Mouse (Mus musculus) stomach, embryonic 14.5 days (tissue): ENCODE measurements around the gene Nufip1. TPM values are rescaled to one million over a fixed set of nuclear protein-coding genes. Genes with fewer than 3 reads are reported as not detected.

Experiments used
- ATAC-seq: fragments of 200-750 bp; cut with Nextera tagmentation; 2 replicates; pipeline ENCODE4 v1.8.0; 2017; ENCODE audit warnings: low read depth, moderate TSS enrichment; ENCODE audit not compliant: insufficient number of reproducible peaks, insufficient read depth, low FRiP score
- H3K27ac ChIP-seq: fragments of 300-500 bp; sonication (generic); 2 replicates; pipeline ENCODE4 v1.5.1; 2014; ENCODE audit warnings: mild to moderate bottlenecking, low read length, moderate library complexity, mixed read lengths
- H3K27me3 ChIP-seq: fragments of 300-500 bp; sonication (generic); 2 replicates; pipeline ENCODE4 v1.6.1; 2014; ENCODE audit warnings: low read length, control low read depth, mixed read lengths; ENCODE audit not compliant: control insufficient read depth, insufficient read depth
- H3K36me3 ChIP-seq: fragments of 300-500 bp; sonication (generic); 2 replicates; pipeline ENCODE4 v1.6.1; 2014; ENCODE audit warnings: mild to moderate bottlenecking, control low read depth, low read length, moderate library complexity, mixed read lengths; ENCODE audit not compliant: control insufficient read depth, insufficient read depth
- H3K4me1 ChIP-seq: fragments of 300-500 bp; sonication (generic); 2 replicates; pipeline ENCODE4 v1.6.1; 2014; ENCODE audit warnings: low read length, control low read depth, mixed read lengths; ENCODE audit not compliant: control insufficient read depth, insufficient read depth
- H3K4me2 ChIP-seq: fragments of 300-500 bp; sonication (generic); replicated peaks from 2 replicates; pipeline ENCODE4 v1.6.1; 2014; ENCODE audit warnings: low read depth, low read length, control low read depth
- H3K4me3 ChIP-seq: fragments of 300-500 bp; sonication (generic); 2 replicates; pipeline ENCODE4 v1.5.1; 2014; ENCODE audit warnings: low read depth, low read length, control low read depth
- H3K9ac ChIP-seq: fragments of 300-500 bp; sonication (generic); replicated peaks from 2 replicates; pipeline ENCODE4 v1.6.1; 2014; ENCODE audit warnings: low read depth, mild to moderate bottlenecking, control low read depth, low read length, moderate library complexity, mixed read lengths
- H3K9me3 ChIP-seq: fragments of 300-500 bp; sonication (generic); 2 replicates; pipeline ENCODE4 v1.6.1; 2016; ENCODE audit warnings: low read depth, low read length, control low read depth; ENCODE audit not compliant: control insufficient read depth
- WGBS: fragments of 180-500 bp; shearing (Covaris S2); extraction: QIAGEN DNeasy Blood & Tissue Kit; methylation state at CpG from one replicate; pipeline ENCODE4 v1.1.7; 2014; 5-methylcytosine and 5-hydroxymethylcytosine counted together
- polyA plus RNA-seq: library from polyadenylated mRNA; unstranded; fragments of >200 nt; fragmentation: Nextera tagmentation; extraction: Ambion mirVana; gene quantifications from 2 replicates; pipeline ENCODE4 v1.2.1, GENCODE M21; 2014

Gene Nufip1
- polyA plus RNA-seq, 1 experiment from 2014 or later: 13.6 TPM

GRCm38 (mm10) chr14:76177230-76177629 lies 66.5 kb downstream of the Nufip1 start:
- Histone ChIP-seq H3K9me3 (no peaks in the 10 kb centered on the region), H3K4me1 (peaks cover 5% of the 10 kb centered on the region; the same call in 1 of the 2 replicates), H3K27ac (no peak overlapping the region), H3K4me2 (no peak overlapping the region), H3K36me3 (no peaks in the 10 kb centered on the region), H3K27me3 (no peaks in the 10 kb centered on the region), H3K9ac (no peak overlapping the region), H3K4me3 (no peak overlapping the region)
- 93% methylated on average over 9 of the region's 9 CpGs for WGBS
- no peak for ATAC-seq

DNA sequence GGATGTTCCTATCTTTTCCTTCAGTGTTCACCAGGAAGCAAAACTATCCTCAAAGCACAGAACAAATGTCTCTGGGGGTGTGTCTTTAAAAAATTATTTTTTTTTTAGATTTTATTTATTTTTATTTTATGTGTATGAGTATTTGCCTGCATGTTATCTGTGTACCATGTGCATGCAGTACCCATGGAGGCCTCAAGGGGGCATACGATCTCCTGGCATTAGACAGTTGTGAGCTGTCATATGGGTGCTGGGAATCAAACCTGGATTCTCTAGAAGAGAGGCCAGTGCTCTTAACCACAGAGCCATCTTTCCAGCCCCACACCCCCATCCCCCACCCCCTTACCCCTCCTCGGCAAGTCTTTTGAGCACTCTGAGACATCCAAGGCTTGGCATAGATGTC lies 67.8 kb downstream of the Nufip1 start:
- no peak overlapping the region for H3K27ac ChIP-seq
- no peak for ATAC-seq
- H3K4me3 ChIP-seq: no peak overlapping the region
- H3K9ac ChIP-seq: no peak overlapping the region
- no peaks in the 10 kb centered on the region for H3K36me3 ChIP-seq
- H3K4me2 ChIP-seq: no peak overlapping the region
- H3K4me1 ChIP-seq: peaks cover 7% of the 10 kb centered on the region; the same call in 1 of the 2 replicates
- no peaks in the 10 kb centered on the region for H3K27me3 ChIP-seq
- 92% methylated on average over 2 of the region's 2 CpGs for WGBS
- H3K9me3 ChIP-seq: no peaks in the 10 kb centered on the region

GRCm38 (mm10) chr14:76179343-76179742 lies 68.7 kb downstream of the Nufip1 start:
- Histone ChIP-seq H3K36me3 (no peaks in the 10 kb centered on the region), H3K4me2 (no peak overlapping the region), H3K27ac (no peak overlapping the region), H3K4me1 (peaks cover 9% of the 10 kb centered on the region; the same call in 1 of the 2 replicates), H3K4me3 (no peak overlapping the region), H3K9me3 (no peaks in the 10 kb centered on the region), H3K27me3 (no peaks in the 10 kb centered on the region), H3K9ac (no peak overlapping the region)
- no peak for ATAC-seq
- WGBS: 89% methylated on average over 6 of the region's 6 CpGs

- Histone ChIP-seq H3K27ac (no peak overlapping the region), H3K4me1 (0 out of 2 replicates have a peak, but pooled peaks cover 8% of the 10 kb centered on the region), H3K9me3 (no peaks in the 10 kb centered on the region), H3K36me3 (no peaks in the 10 kb centered on the region), H3K4me2 (no peak overlapping the region), H3K9ac (no peak overlapping the region), H3K4me3 (no peak overlapping the region), H3K27me3 (no peaks in the 10 kb centered on the region)
- 71% methylated on average over 5 of the region's 5 CpGs for WGBS
- ATAC-seq: no peak
Observed at GRCm38 (mm10) chr14:76185358-76185757, 74.7 kb downstream of the Nufip1 start.

GRCm38 (mm10) chr14:76186299-76186698 lies 75.6 kb downstream of the Nufip1 start:
- Histone ChIP-seq H3K4me1 (0 out of 2 replicates have a peak, but pooled peaks cover 8% of the 10 kb centered on the region), H3K9ac (no peak overlapping the region), H3K9me3 (no peaks in the 10 kb centered on the region), H3K27ac (no peak overlapping the region), H3K27me3 (no peaks in the 10 kb centered on the region), H3K36me3 (no peaks in the 10 kb centered on the region), H3K4me2 (no peak overlapping the region), H3K4me3 (no peak overlapping the region)
- ATAC-seq: no peak
- WGBS: 47% methylated on average over 4 of the region's 4 CpGs

Other genes with a start within 250 kb of the Nufip1 start
- gene Kctd4, start 155.9 kb upstream of the Nufip1 start, polyA plus RNA-seq: 1.2 TPM in 2 replicates
- 33.8 and 36.0 TPM in 2 replicates for gene Gtf2f2, start 100.0 kb upstream of the Nufip1 start, polyA plus RNA-seq
- 12.4 and 14.4 TPM in 2 replicates for gene Gpalpp1, start 131 bp upstream of the Nufip1 start, polyA plus RNA-seq